Mouse (Mus musculus) liver, postnatal 0 days (tissue): ENCODE data around the gene Gm20388.

Experiments
- CTCF ChIP-seq: sonication (generic); IDR thresholded peaks from 2 replicates; pipeline ENCODE4 v1.5.1; 2016; ENCODE audit warnings: antibody characterized with exemption, low read depth
- EP300 ChIP-seq: IDR thresholded peaks from 2 replicates; pipeline ENCODE4 v1.6.1; 2016; ENCODE audit warnings: antibody characterized with exemption, low read depth, mild to moderate bottlenecking

GRCm38 (mm10) chr8:122761109-122761508 is 2850.5 kb downstream of the Gm20388 start:
- TF ChIP-seq CTCF (no peak), EP300 (no peak)
